Comparison of ENCODE assay signal across 18 mouse cellular contexts in genomic region chr17:62393355-62394006, GRCm38 (mm10).
"Had no signal": no experiment of that assay in that cellular context is flagged by ENCODE, and none has a peak within 500 bp of the region (broad histone marks: within the 10 kb centered on the region; RNA-seq: fewer than 3 reads in every experiment).

No protein-coding gene starts in this region.

- H3K4me3 ChIP-seq: midbrain, embryonic 10.5 days; myocyte; neural tube, embryonic 13.5 days; neural tube, embryonic 15.5 days had no signal

- DNase-seq: lung, adult 18-20 months; lung, embryonic 14.5 days; lung, postnatal 10 days; lung, postnatal 4 days; midbrain, embryonic 14.5 days; retina, postnatal 1 day; right cerebral cortex, adult 18-20 months; right cerebral cortex, postnatal 25 days; right cerebral cortex, postnatal 4 days; spleen, adult 18-20 months; thymus, adult 18-20 months; thymus, postnatal 14 days; thymus, postnatal 36 days had no signal

- H3K9me3 ChIP-seq: midbrain, embryonic 10.5 days; neural tube, embryonic 13.5 days; neural tube, embryonic 15.5 days had no signal

- H3K4me2 ChIP-seq: lung, embryonic 14.5 days; neural tube, embryonic 13.5 days; neural tube, embryonic 15.5 days had no signal

- H3K27me3 ChIP-seq: neural tube, embryonic 13.5 days; neural tube, embryonic 15.5 days had no signal

- H3K4me1 ChIP-seq: midbrain, embryonic 10.5 days; neural tube, embryonic 13.5 days; neural tube, embryonic 15.5 days had no signal

- ATAC-seq: midbrain, embryonic 16.5 days had no signal

- H3K27ac ChIP-seq: midbrain, embryonic 10.5 days; neural tube, embryonic 13.5 days; neural tube, embryonic 15.5 days had no signal

- H3K36me3 ChIP-seq: midbrain, embryonic 10.5 days; neural tube, embryonic 13.5 days; neural tube, embryonic 15.5 days had no signal

- H3K9ac ChIP-seq: lung, embryonic 14.5 days; neural tube, embryonic 13.5 days; neural tube, embryonic 15.5 days had no signal
